Mouse (Mus musculus) WW6 (cell line): Measurements from ENCODE around the gene Rad51b.

ENCODE experiments used
- DNase-seq: peaks from one replicate; pipeline ENCODE4 v3.0.0-alpha.2; 2013; ENCODE audit warnings: low read depth, low spot score

Rad51b gene

GRCm38 (mm10) chr12:79525872-79526271 lies 228.8 kb downstream of the Rad51b start:
- DNase-seq, result no peak

GRCm38 (mm10) chr12:79527222-79527621 lies 230.1 kb downstream of the Rad51b start:
- no peak for DNase-seq

- DNase-seq, result no peak
Measured at GRCm38 (mm10) chr12:79530275-79530902, 233.3 kb downstream of the Rad51b start.

- no peak for DNase-seq
Measured at GRCm38 (mm10) chr12:79531809-79532798, 235.0 kb downstream of the Rad51b start.

GRCm38 (mm10) chr12:79534778-79535177 lies 237.7 kb downstream of the Rad51b start:
- no peak for DNase-seq

- DNase-seq, result no peak
Measured at GRCm38 (mm10) chr12:79535532-79536437, 238.7 kb downstream of the Rad51b start.

- DNase-seq, result no peak
Measured at GRCm38 (mm10) chr12:79540176-79540575, 243.1 kb downstream of the Rad51b start.

- DNase-seq, result no peak
Measured at GRCm38 (mm10) chr12:79541581-79541980, 244.5 kb downstream of the Rad51b start.

- DNase-seq, result no peak
Measured at GRCm38 (mm10) chr12:79545063-79545462, 248.0 kb downstream of the Rad51b start.

GRCm38 (mm10) chr12:79547556-79547955 lies 250.5 kb downstream of the Rad51b start:
- DNase-seq, result no peak

GRCm38 (mm10) chr12:79548607-79549330 lies 251.7 kb downstream of the Rad51b start:
- DNase-seq, result no peak

- no peak for DNase-seq
Measured at GRCm38 (mm10) chr12:79550049-79550682, 253.1 kb downstream of the Rad51b start.

- no peak for DNase-seq
Measured at GRCm38 (mm10) chr12:79551274-79551673, 254.2 kb downstream of the Rad51b start.

GRCm38 (mm10) chr12:79553056-79553455 lies 256.0 kb downstream of the Rad51b start:
- DNase-seq, result no peak

GRCm38 (mm10) chr12:79557904-79558303 lies 260.8 kb downstream of the Rad51b start:
- no peak for DNase-seq

GRCm38 (mm10) chr12:79558711-79559110 lies 261.6 kb downstream of the Rad51b start:
- DNase-seq, result no peak

GRCm38 (mm10) chr12:79559410-79560015 lies 262.4 kb downstream of the Rad51b start:
- DNase-seq, result no peak

GRCm38 (mm10) chr12:79560084-79560699 lies 263.1 kb downstream of the Rad51b start:
- DNase-seq, result no peak

- no peak for DNase-seq
Measured at GRCm38 (mm10) chr12:79560893-79561292, 263.8 kb downstream of the Rad51b start.
